Mouse (Mus musculus) liver, embryonic 14.5 days (tissue): ENCODE results near the gene Trnp1. TPM values are rescaled to one million over a fixed set of nuclear protein-coding genes. Genes with fewer than 3 reads are reported as not detected.

Experiments used
- ATAC-seq: fragments of 200-750 bp; cut with Nextera tagmentation; 2 replicates; pipeline ENCODE4 v1.8.0; 2017; ENCODE audit warnings: moderate number of reproducible peaks, mild to moderate bottlenecking, moderate library complexity; ENCODE audit not compliant: insufficient read depth
- DNase-seq, 3 experiments: peaks; one replicate each; pipeline ENCODE4 v3.0.0-alpha.2; 2012 to 2013; ENCODE audit warnings: low read depth in 3 of 3, low spot score in 3 of 3
- H3K27ac ChIP-seq: fragments of 300-500 bp; sonication (generic); 2 replicates; pipeline ENCODE4 v1.5.1; 2014; ENCODE audit warnings: moderate library complexity, mild to moderate bottlenecking, control low read depth, inconsistent platforms
- H3K27me3 ChIP-seq: fragments of 300-500 bp; sonication (generic); 2 replicates; pipeline ENCODE4 v1.6.1; 2014; ENCODE audit warnings: mild to moderate bottlenecking, low read length, moderate library complexity; ENCODE audit not compliant: control insufficient read depth, insufficient read depth
- H3K36me3 ChIP-seq: fragments of 300-500 bp; sonication (generic); replicated peaks from 2 replicates; pipeline ENCODE4 v1.6.1; 2014; ENCODE audit warnings: low read depth; ENCODE audit not compliant: control insufficient read depth, insufficient read depth
- H3K4me1 ChIP-seq, 2 experiments: fragments of 200-500 bp in 1 of 2; fragments of 300-500 bp in 1 of 2; sonication (generic) in 1 of 2; replicated peaks; 2 replicates each; pipeline ENCODE4 v1.6.1; 2012 to 2014; ENCODE audit warnings: antibody characterized with exemption in 1 of 2, inconsistent platforms in 1 of 2, low read length in 1 of 2; ENCODE audit not compliant: control insufficient read depth in 2 of 2, insufficient read depth in 2 of 2
- H3K4me2 ChIP-seq: fragments of 300-500 bp; sonication (generic); 2 replicates; pipeline ENCODE4 v1.6.1; 2014; ENCODE audit warnings: low read depth, mild to moderate bottlenecking, control low read depth, moderate library complexity
- H3K4me3 ChIP-seq, 2 experiments: fragments of 200-500 bp in 1 of 2; fragments of 300-500 bp in 1 of 2; sonication (generic) in 1 of 2; 2 replicates each; pipeline ENCODE4 v1.5.1; 2012 to 2014; ENCODE audit warnings: low read depth in 2 of 2, low read length in 2 of 2, mild to moderate bottlenecking in 2 of 2, control low read depth in 1 of 2, inconsistent platforms in 1 of 2, moderate library complexity in 1 of 2; ENCODE audit not compliant: insufficient read depth in 1 of 2
- H3K9ac ChIP-seq: fragments of 300-500 bp; sonication (generic); replicated peaks from 2 replicates; pipeline ENCODE4 v1.6.1; 2014; ENCODE audit warnings: mild to moderate bottlenecking, control low read depth, moderate library complexity
- H3K9me3 ChIP-seq: fragments of 300-500 bp; sonication (generic); 2 replicates; pipeline ENCODE4 v1.6.1; 2016; ENCODE audit warnings: low read length, mixed read lengths; ENCODE audit not compliant: control insufficient read depth
- CTCF ChIP-seq: IDR thresholded peaks from 2 replicates; pipeline ENCODE4 v1.5.1; 2016; ENCODE audit warnings: antibody characterized with exemption, low read depth, control low read depth
- EP300 ChIP-seq: IDR thresholded peaks from 2 replicates; pipeline ENCODE4 v1.6.1; 2016; ENCODE audit warnings: antibody characterized with exemption, low read depth
- WGBS: fragments of 180-500 bp; shearing (Covaris S2); extraction: QIAGEN DNeasy Blood & Tissue Kit; methylation state at CpG from one replicate; pipeline ENCODE4 v1.1.7; 2014; ENCODE audit not compliant: insufficient replicate concordance; 5-methylcytosine and 5-hydroxymethylcytosine counted together
- polyA plus RNA-seq, 2 experiments: library from polyadenylated mRNA; depleted of rRNA in 1 of 2; stranded (reverse) in 1 of 2; unstranded in 1 of 2; fragments of >200 nt; fragmentation: Nextera tagmentation in 1 of 2; extraction: Ambion mirVana in 1 of 2; gene quantifications; 2 replicates each; pipeline versions ENCODE4 v1.2.1 to v1.2.3; 2012 to 2014

Gene Trnp1
- polyA plus RNA-seq, 2 experiments: 0.04 TPM; not detected in 1

- DNase-seq: no peak
- Histone ChIP-seq H3K4me1 (no peaks in the 10 kb centered on the region), H3K27ac (no peak overlapping the region), H3K36me3 (no peaks in the 10 kb centered on the region), H3K4me3 (no peak overlapping the region), H3K9me3 (no peaks in the 10 kb centered on the region), H3K9ac (no peak overlapping the region), H3K4me2 (no peak overlapping the region), H3K27me3 (no peaks in the 10 kb centered on the region)
- TF ChIP-seq EP300 (no peak), CTCF (peak; percentile 93)
- WGBS: 19% methylated on average over 13 of the region's 13 CpGs
- no peak for ATAC-seq
These were observed 48.6 kb downstream of the Trnp1 start for GRCm38 (mm10) chr4:133449726-133450125.

GRCm38 (mm10) chr4:133448708-133449388, 49.5 kb downstream of the Trnp1 start:
- 51% methylated on average over 8 of the region's 8 CpGs for WGBS
- Histone ChIP-seq H3K27me3 (no peaks in the 10 kb centered on the region), H3K36me3 (no peaks in the 10 kb centered on the region), H3K9me3 (no peaks in the 10 kb centered on the region), H3K4me3 (no peak overlapping the region), H3K27ac (no peak overlapping the region), H3K9ac (no peak overlapping the region), H3K4me2 (no peak overlapping the region), H3K4me1 (no peaks in the 10 kb centered on the region)
- no peak for ATAC-seq
- no peak for DNase-seq
- no peak for TF ChIP-seq EP300
- TF ChIP-seq CTCF: no peak

- Histone ChIP-seq H3K36me3 (no peaks in the 10 kb centered on the region), H3K4me1 (no peaks in the 10 kb centered on the region), H3K9ac (no peak overlapping the region), H3K27me3 (no peaks in the 10 kb centered on the region), H3K27ac (no peak overlapping the region), H3K4me3 (no peak overlapping the region), H3K4me2 (no peak overlapping the region), H3K9me3 (no peaks in the 10 kb centered on the region)
- no peak for DNase-seq
- ATAC-seq: no peak
- TF ChIP-seq EP300: no peak
- no peak for TF ChIP-seq CTCF
- WGBS: 69% methylated on average over 11 of the region's 11 CpGs
These were observed 50.4 kb downstream of the Trnp1 start for GRCm38 (mm10) chr4:133447967-133448366.

GRCm38 (mm10) chr4:133447366-133447765, 51.0 kb downstream of the Trnp1 start:
- ATAC-seq (no peak), DNase-seq (no peak)
- no peak overlapping the region for H3K4me3 ChIP-seq
- H3K9me3 ChIP-seq: no peaks in the 10 kb centered on the region
- H3K27me3 ChIP-seq: no peaks in the 10 kb centered on the region
- WGBS: 55% methylated on average over 5 of the region's 5 CpGs
- H3K36me3 ChIP-seq: no peaks in the 10 kb centered on the region
- no peaks in the 10 kb centered on the region for H3K4me1 ChIP-seq
- H3K4me2 ChIP-seq: no peak overlapping the region
- no peak for TF ChIP-seq CTCF
- no peak for TF ChIP-seq EP300
- H3K27ac ChIP-seq: no peak overlapping the region
- no peak overlapping the region for H3K9ac ChIP-seq

GRCm38 (mm10) chr4:133445727-133446126, 52.6 kb downstream of the Trnp1 start:
- DNase-seq (no peak), ATAC-seq (no peak)

More at GRCm38 (mm10) chr4:133445727-133446126, 52.6 kb downstream of the Trnp1 start:
- Histone ChIP-seq H3K9ac (no peak overlapping the region), H3K4me2 (no peak overlapping the region), H3K36me3 (no peaks in the 10 kb centered on the region), H3K4me3 (no peak overlapping the region), H3K27me3 (no peaks in the 10 kb centered on the region; the same call in 1 of the 2 replicates), H3K4me1 (no peaks in the 10 kb centered on the region), H3K27ac (no peak overlapping the region), H3K9me3 (no peaks in the 10 kb centered on the region)
- WGBS: 65% methylated on average over 5 of the region's 5 CpGs
- TF ChIP-seq CTCF (no peak), EP300 (no peak)
